Mouse (Mus musculus) C2C12 (cell line): ENCODE results near the gene Idua.

Experiments
- CTCF ChIP-seq: IDR thresholded peaks from one replicate; pipeline ENCODE4 v1.5.1; 2011; ENCODE audit not compliant: control insufficient read depth, insufficient read depth, insufficient read length
- FOSL1 ChIP-seq: IDR thresholded peaks from one replicate; pipeline ENCODE4 v1.8.0; 2011; ENCODE audit warnings: mild to moderate bottlenecking, low read length; ENCODE audit not compliant: poor library complexity, insufficient read depth, severe bottlenecking
- MYOD1 ChIP-seq: IDR thresholded peaks from one replicate; pipeline ENCODE4 v1.6.1; 2011; ENCODE audit warnings: low read depth; ENCODE audit not compliant: control insufficient read depth, insufficient read length
- MYOG ChIP-seq: IDR thresholded peaks from one replicate; pipeline ENCODE4 v1.6.1; 2011; ENCODE audit not compliant: control insufficient read depth, insufficient read length; ENCODE audit errors: extremely low read depth
- USF1 ChIP-seq: IDR thresholded peaks from one replicate; pipeline ENCODE4 v1.6.1; 2011; ENCODE audit warnings: low read depth, mild to moderate bottlenecking, control low read depth, moderate library complexity

- no peak for TF ChIP-seq CTCF
- no peak for TF ChIP-seq USF1
- no peak for TF ChIP-seq MYOD1
- no peak for TF ChIP-seq FOSL1
- TF ChIP-seq MYOG = no peak
Measured at GRCm38 (mm10) chr5:108713096-108713495, 53.0 kb downstream of the Idua start.
